Mouse (Mus musculus): ENCODE results near the gene Meox2.

GRCm38 (mm10) chr12:37142080-37142703, 33.9 kb downstream of the Meox2 start:
- TF ChIP-seq GATA1 (IDR thresholded peaks at IDR 0.05; ENCODE audit: borderline replicate concordance, low read length) = no peak
- no peak for TF ChIP-seq FLI1 (IDR thresholded peaks at IDR 0.05; ENCODE audit: low read length)
